Mouse (Mus musculus) liver, adult (tissue): ENCODE measurements around the gene Tube1.

Experiments
- GATA4 ChIP-seq: IDR thresholded peaks from 2 replicates; pipeline ENCODE4 v1.6.1; 2014; ENCODE audit warnings: mild to moderate bottlenecking, low read length; ENCODE audit not compliant: insufficient replicate concordance

The Tube1 gene

DNA sequence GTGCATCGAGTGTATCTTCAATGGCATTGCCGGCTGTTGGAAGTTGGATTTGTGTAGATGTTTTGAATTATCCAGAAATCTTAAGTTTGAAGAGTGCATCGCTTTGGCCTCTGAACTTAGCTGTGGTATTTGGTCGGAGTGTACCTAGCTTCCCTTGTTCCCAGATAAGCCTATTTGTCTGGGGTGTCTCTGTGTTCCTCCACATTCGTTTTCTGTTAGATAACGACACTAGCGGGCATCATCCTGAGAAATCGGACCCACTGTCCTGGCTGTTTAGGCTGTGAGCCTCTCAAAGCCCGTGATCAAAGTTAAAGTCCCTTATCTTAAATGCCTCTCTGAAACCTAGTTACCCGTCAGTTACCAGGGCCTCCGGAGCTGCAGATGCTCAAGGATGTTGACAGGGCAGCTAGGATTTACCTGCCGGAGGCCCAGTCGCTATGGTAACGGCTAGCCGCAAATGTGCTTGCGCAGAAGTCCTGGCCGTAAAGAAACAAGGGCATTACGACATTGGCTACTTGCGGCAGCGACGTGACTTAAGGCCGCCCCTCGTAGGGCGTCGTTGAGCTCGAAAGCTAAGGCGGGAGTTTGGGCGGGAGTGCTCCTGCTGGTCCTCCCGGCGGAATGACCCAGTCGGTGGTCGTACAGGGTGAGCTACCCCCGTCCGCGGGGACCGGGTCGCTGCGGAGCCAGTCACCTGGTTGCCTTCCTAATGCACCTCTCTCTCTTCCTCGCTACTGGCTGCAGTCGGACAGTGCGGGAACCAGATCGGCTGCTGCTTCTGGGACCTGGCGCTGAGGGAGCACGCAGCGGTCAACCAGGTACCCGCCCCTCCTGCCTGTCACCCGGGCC, at the start of gene Tube1, which contains the start of gene Fam229b:
TSS of gene Tube1 (plus strand) at position 515 of the 849 bp plus-strand sequence.
TSS of gene Fam229b (minus strand) at position 453 of the 849 bp plus-strand sequence.
- 0 out of 2 replicates have a peak, but pooled peaks have one; percentile 4 for TF ChIP-seq GATA4

DNA sequence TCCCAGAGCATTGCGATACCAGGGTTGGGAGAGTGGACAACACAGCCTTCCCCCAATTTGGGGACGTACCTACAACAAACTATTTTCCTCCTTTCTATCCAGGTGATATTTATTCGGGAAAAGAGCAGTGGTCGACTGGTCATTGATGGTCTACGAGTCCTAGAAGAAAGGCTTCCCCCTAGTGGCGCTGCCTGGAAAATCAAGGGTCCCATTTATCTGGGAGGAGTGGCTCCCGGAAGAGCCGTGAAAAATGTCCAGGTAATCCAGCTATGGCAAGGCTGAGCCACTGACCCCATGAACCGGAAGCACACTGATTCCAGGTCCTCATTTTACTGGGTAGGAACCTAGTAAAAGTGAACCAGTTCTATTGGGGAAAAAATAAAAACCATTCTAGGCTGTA, 36.8 kb upstream of the Tube1 start:
- TF ChIP-seq GATA4, result no peak

DNA sequence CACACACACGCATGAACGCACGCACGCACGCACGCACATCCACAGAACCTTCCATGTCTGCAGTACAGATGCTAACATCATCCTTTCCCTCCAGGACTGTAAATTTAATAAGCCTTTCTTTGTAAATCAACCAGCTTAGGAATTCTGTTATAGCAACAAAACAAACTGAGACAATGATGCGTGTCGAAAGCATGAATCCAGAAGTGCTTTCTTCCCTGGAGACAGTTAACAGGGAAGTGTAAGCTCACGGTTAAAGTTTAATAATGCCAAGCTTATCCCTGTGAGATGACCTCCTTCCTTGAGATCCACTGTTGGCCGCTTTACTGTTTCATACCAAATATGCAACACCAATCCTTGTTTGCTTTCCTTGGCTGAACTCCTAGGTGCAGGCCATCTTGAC, 35.0 kb upstream of the Tube1 start:
- TF ChIP-seq GATA4, result no peak

DNA sequence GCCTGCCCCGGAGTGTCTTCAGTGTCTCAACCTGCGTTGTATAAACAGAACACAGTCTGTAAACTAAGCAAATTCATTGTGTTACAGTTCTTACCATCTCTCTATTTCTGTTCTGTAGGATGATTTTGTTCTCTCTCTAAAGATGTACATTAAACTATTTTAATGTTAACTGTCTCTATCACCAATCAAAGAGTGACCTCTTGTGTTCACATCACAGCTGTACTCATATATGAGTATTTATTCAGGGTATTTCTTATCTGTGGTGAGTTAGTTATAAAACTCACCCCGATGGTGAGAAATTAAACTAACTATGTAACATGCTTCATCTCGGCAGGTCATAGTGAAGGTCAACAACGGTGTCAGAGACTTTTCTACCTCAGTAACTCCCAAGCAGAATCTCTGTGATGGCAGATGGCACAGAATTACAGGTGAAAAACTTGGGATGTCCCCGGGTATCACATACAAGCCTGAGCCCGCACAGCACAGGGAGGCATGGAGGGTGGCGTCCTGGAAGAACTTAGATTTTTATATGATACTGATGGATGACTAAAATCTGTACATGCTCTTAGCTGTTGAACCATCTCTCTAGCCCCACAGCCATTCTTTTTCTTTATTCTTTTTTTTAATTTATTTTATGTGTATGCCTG, 28.9 kb upstream of the Tube1 start:
- no peak for TF ChIP-seq GATA4

DNA sequence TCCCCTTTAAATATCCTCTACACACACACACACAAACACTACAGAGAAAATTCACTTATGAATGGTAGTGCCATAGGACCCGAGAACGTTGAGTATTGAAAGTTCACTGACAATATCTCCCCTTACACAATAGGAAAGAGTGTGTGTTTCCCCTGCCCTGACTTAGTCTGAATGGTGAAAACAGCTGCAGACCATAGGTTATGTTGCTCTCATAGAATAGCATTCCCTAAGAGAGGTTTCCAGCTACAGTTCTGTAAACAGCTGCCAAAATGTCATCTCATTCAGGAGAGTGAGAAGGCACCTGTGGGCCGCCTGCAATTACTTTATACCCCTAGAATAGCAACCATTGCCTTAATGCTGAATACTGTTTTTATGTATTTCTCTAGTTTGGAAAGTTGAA, 27.4 kb upstream of the Tube1 start:
- no peak for TF ChIP-seq GATA4

DNA sequence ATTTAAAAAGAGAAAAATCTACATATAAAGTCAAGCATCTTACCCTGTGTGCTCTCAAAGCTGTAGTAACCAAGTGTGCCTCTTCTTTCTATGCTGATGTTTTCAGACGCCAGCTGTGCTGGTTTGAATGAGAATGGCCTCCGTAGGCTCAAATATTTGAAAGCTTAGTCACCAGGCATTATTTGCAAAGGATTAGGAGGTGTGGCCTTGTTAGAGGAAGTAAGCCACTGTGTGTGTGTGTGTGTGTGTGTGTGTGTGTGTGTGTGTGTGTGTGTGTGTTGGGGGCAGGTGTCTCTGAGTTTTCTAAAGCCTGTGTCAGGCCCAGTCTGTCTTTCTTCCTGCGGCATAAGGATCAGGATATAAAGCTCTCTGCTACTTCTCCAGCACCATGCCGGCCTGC, 26.8 kb upstream of the Tube1 start:
- no peak for TF ChIP-seq GATA4

DNA sequence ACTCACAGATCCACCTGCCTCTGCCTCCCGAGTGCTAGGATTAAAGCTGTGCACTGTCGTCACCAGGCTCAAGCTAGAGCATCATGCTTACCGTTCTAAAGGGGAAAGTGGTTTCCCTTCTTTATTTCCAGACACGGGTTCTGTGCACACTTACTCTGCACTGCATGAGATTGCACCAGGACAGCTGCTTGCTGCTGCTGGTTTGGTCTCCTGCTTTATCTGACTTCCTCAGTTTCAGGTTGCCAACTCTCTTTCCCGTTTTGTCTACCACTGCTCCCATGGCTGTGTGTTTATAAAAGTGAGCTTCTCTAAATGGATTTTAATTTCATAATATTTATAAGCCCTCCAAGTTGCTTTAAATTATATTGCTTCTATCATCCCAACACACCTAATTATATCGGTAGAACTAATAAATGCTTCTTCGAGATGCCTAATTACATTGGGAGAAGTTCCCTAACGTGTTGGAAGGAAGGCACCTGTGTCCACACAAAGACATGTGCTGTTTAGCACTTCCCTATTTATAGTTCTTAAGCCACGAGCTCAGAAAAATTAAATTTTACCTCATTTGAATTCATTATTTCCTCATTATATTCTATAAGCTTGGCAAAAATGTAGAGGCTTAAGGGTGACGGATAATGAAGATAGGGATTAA, 24.8 kb upstream of the Tube1 start:
- no peak for TF ChIP-seq GATA4

DNA sequence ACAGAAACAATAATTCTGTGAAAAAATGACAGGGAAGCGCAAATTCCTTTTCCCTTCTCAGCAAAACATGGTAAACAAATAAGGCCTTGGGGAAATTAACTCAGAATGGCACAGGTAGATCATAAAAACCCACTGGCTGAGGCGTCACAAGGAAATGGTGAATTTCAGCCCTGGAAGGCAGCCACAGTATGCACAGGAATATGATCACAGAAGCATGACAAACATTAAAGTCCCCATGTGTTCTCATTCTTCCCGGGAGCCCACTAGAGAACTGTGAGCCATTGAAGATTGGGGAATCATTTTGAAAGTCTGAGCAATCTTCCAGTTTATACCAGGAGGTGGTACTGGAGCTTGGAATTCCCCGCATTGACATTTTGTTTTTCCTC, 24.3 kb upstream of the Tube1 start:
- no peak for TF ChIP-seq GATA4

DNA sequence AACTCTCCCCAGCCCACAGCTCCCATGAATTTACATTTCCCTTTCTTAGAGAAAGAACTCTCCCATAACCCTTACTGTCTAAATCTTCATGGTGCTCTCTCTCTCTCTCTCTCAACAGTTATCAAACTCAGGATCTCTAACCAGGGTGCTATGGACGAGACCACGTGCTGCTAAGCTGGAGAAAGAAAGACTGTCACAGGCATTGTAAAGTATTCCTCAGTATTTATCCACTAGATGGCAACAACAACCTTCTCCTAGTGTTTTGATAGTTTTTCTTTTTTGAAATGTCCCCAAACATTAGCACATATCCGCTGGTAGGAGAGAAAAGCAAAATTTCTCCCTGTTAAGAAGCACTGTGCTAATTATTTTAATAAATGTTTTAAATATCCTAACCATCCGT, 12.4 kb upstream of the Tube1 start:
- TF ChIP-seq GATA4, result no peak

DNA sequence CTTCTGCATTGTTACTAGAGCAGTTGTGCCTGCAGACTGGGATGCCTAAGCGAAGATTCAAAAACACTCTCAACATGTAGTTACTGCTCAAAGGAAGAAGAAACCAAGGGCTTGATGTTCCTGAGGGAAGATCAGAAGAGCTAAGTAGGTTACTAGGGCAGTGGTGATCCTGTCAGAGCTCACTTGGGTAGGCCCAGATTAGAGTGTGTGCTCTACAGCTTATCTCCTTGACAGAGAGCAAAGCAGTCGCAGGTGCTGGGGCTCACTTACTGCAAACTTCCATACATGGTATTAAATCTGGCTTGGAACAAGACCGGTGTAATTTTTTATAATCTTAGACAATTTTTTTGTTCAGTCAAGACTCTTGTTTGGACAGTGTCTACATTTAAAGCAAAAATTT, 4.0 kb downstream of the Tube1 start:
- TF ChIP-seq GATA4, result no peak

DNA sequence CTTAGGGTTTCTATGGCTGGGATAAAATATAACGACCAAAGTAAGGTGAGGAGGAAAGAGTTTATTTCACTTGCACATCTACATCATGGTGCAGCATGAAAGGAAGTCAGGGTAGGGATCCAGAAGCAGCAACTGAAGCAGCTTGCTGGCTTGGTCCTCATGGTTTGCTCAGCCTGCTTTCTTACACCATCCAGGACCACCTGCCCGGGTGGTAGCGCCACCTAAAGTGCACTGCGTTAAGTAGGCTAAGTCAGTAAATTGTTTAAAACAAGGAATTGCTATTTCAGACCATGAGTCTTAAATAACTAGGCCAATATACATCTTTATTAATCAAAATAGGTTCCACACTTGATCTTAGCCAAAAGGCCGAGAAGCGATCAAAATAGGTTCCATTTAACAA, 5.0 kb downstream of the Tube1 start:
- no peak for TF ChIP-seq GATA4

DNA sequence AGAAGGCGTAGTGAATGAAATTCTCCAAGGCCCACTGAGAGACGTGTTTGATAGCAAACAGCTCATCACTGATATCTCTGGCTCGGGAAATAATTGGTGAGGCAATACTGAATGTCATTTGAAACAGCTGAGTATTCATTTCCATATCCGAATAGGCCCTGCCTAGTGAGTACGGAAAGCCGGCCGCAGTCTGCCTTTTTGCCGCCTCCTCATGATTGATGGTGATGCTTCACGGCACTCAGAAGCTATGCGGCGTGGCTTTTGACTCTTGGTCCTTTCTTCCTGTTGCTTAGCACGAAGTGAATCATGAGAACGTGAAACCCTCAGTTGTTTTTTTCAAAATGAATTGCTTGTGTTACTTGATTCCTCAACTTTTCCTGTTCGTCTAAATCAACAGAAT, 7.1 kb downstream of the Tube1 start:
- TF ChIP-seq GATA4, result no peak

DNA sequence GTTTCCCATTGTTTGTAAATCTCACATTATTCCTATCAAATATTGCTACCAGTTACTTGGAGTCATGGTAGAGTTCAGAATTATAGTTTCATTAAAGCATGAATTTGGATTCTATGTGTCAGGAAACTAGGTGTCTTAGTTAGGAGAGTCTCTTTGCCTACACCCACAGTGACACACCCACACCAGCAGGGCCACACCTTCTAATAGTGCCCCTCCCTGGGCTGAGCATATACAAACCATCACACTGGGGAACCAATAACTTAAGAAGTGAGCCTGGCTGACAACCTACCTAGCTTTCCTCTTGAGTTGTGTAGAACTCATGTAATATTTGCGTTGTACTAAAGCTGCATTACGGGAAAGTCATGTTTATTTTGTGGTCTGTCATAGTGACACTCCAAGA, 7.6 kb downstream of the Tube1 start:
- TF ChIP-seq GATA4, result no peak

DNA sequence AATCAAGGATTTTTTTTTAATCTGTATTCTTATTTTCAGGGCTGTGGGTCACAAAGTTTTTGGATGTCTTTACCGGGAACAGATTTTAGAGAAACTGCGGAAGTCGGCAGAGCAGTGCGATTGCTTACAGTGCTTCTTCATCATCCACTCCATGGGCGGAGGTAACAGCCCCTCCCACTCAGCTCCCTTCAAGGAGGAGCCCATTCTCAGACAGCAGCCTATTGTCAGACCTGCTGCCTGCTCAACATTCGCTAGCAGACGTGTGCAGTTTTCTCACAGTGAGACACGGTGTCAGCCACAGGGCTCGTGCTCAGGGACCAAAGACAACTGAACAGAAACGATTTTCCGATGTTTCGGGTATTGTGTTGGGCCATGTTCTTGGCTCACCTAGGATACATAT, 8.4 kb downstream of the Tube1 start:
- TF ChIP-seq GATA4, result no peak

DNA sequence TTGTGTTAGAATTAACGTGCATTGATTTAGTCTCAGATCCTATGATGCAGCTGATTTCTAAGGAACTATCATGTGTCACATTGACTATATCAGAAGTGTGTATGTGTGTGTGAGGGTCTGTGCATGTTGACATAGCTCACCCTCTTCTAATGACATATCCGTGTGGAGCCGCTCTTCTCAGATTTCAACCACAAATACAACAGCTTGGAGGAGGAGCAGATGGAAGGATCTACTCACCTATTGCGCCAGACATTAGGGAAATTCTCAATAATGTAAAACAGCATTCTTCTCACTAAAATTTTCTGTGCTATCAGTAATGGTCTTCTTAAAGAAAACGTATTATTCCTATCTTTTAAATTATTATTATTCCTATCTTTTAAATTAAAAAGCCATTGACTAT, 22.9 kb downstream of the Tube1 start:
- TF ChIP-seq GATA4, result no peak

DNA sequence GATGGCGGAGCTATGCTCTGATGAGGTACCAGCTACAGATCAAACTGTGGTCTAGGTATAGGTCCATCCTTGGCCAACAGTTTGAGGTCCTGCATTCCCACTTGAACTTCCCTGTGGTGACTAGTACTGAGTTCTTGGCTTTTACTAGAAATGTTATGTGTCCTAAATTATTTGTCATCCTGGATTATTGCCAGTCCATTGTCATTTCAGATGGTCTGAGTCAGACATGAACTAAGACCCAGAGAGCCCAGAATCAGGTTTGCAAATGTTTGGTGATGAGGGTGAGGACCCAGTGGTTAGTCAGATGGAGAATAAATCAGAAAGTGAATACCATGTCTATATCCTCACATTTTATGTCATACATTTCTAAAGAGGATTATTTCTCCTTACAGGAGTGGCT, 23.5 kb downstream of the Tube1 start:
- TF ChIP-seq GATA4, result no peak
